8 mouse cellular contexts compared by ENCODE assay signal in genomic region chr15:25650371-25650770, GRCm38 (mm10). TPM values are rescaled to one million over a fixed set of nuclear protein-coding genes. Genes with fewer than 3 reads are reported as not detected.
A peak's percentile ranks its signal among the peaks of the same experiment; 100 is the strongest.
DNase-seq lines count a peak whose midpoint lies in the region; ATAC-seq and TF ChIP-seq lines count a peak whose summit lies in the region.
"Had no signal": no experiment of that assay in that cellular context is flagged by ENCODE, and none has a peak within 500 bp of the region (broad histone marks: within the 10 kb centered on the region; RNA-seq: fewer than 3 reads in every experiment).

No protein-coding gene starts in this region.

- ATAC-seq in lung, postnatal 0 days, result peak; percentile 50; the same call in 1 of the 2 replicates
- peak; percentile 37; the same call in 1 of the 2 replicates for ATAC-seq in heart, embryonic 13.5 days (ENCODE audit: extremely low read depth, insufficient number of reproducible peaks, low FRiP score, low TSS enrichment)
- peak; percentile 90 for ATAC-seq in liver, embryonic 11.5 days (replicated peaks; ENCODE audit: low FRiP score)
- ATAC-seq in inflammation-experienced regulatory T-cells, adult 6 months, result no peak

- no peaks in the 10 kb centered on the region for H3K9me3 ChIP-seq in lung, postnatal 0 days (ENCODE audit: low read length)
- H3K9me3 ChIP-seq in heart, embryonic 13.5 days, result no peaks in the 10 kb centered on the region
- H3K9me3 ChIP-seq in liver, embryonic 11.5 days (ENCODE audit: control insufficient read depth, low read length), result no peaks in the 10 kb centered on the region

- peaks cover 1% of the 10 kb centered on the region; the same call in 1 of the 2 replicates for H3K4me1 ChIP-seq in lung, postnatal 0 days (ENCODE audit: insufficient read depth, low read depth, low read length)
- H3K4me1 ChIP-seq in heart, embryonic 13.5 days, result peaks cover 26% of the 10 kb centered on the region
- H3K4me1 ChIP-seq in liver, embryonic 11.5 days (replicated peaks; ENCODE audit: control insufficient read depth, insufficient read depth, low read length), result peaks cover 22% of the 10 kb centered on the region

- DNase-seq in lung, postnatal 0 days (ENCODE audit: low spot score), result peak; percentile 38
- DNase-seq in lung, postnatal 10 days, result no peak
- DNase-seq in liver, embryonic 11.5 days (ENCODE audit: low spot score), result no peak
- peak; percentile 34 for DNase-seq in yolk sac, embryonic 10.5 days (ENCODE audit: low spot score)
- DNase-seq in adrenal gland, postnatal 4 days (ENCODE audit: low spot score in 2 of 2), result no peak
- DNase-seq: lung, postnatal 14 days had no signal

- no peak overlapping the region for H3K27ac ChIP-seq in lung, postnatal 0 days (ENCODE audit: low read length)
- H3K27ac ChIP-seq in heart, embryonic 13.5 days (replicated peaks), result no peak overlapping the region
- no peak overlapping the region for H3K27ac ChIP-seq in liver, embryonic 11.5 days (ENCODE audit: low read depth, low read length)

- TF ChIP-seq CTCF in lung, postnatal 0 days (IDR thresholded peaks at IDR 0.05), result no peak

- H3K4me2 ChIP-seq in lung, postnatal 0 days (replicated peaks; ENCODE audit: low read depth, low read length), result no peak overlapping the region
- H3K4me2 ChIP-seq in heart, embryonic 13.5 days, result peak overlapping the region; percentile 39
- no peak overlapping the region for H3K4me2 ChIP-seq in liver, embryonic 11.5 days

- TF ChIP-seq EP300 in lung, postnatal 0 days (IDR thresholded peaks at IDR 0.05), result no peak

- H3K9ac ChIP-seq in lung, postnatal 0 days (replicated peaks; ENCODE audit: low read depth), result no peak overlapping the region
- no peak overlapping the region for H3K9ac ChIP-seq in heart, embryonic 13.5 days
- H3K9ac ChIP-seq in liver, embryonic 11.5 days (ENCODE audit: low read depth, low read length), result 0 out of 2 replicates have a peak overlapping the region, but pooled peaks have one; percentile 4

- no peaks in the 10 kb centered on the region for H3K27me3 ChIP-seq in lung, postnatal 0 days (replicated peaks; ENCODE audit: insufficient read depth, low read length)
- H3K27me3 ChIP-seq in heart, embryonic 13.5 days (replicated peaks), result peaks cover 75% of the 10 kb centered on the region
- no peaks in the 10 kb centered on the region for H3K27me3 ChIP-seq in liver, embryonic 11.5 days (replicated peaks; ENCODE audit: control insufficient read depth, insufficient read depth, low read length)

- H3K36me3 ChIP-seq in lung, postnatal 0 days (ENCODE audit: insufficient read depth, low read length), result no peaks in the 10 kb centered on the region
- no peaks in the 10 kb centered on the region for H3K36me3 ChIP-seq in heart, embryonic 13.5 days
- no peaks in the 10 kb centered on the region for H3K36me3 ChIP-seq in liver, embryonic 11.5 days (ENCODE audit: control insufficient read depth, insufficient read depth, low read length)

- 54% methylated on average over 5 of the region's 5 CpGs for WGBS in lung, postnatal 0 days
- WGBS in heart, embryonic 13.5 days, result 10% methylated on average over 5 of the region's 5 CpGs
- 22% methylated on average over 5 of the region's 5 CpGs for WGBS in liver, embryonic 11.5 days

- no peak overlapping the region for H3K4me3 ChIP-seq in lung, postnatal 0 days (ENCODE audit: low read depth, low read length)
- no peak overlapping the region for H3K4me3 ChIP-seq in heart, embryonic 13.5 days
- H3K4me3 ChIP-seq in liver, embryonic 11.5 days (ENCODE audit: low read depth, low read length), result no peak overlapping the region

RNA-seq across cellular contexts. Expression of gene Myo10, which starts 28.0 kb away (rescaled TPM):
- polyA plus RNA-seq in lung, postnatal 0 days (2015; fragmentation: Nextera tagmentation; extraction: Ambion mirVana), result 17.3 and 20.2 TPM in 2 replicates
- 11.0 and 12.1 TPM in 2 replicates for polyA plus RNA-seq in heart, embryonic 13.5 days (2015; fragmentation: Nextera tagmentation; extraction: Ambion mirVana)
- polyA plus RNA-seq in liver, embryonic 11.5 days (2014; fragmentation: Nextera tagmentation; extraction: Ambion mirVana), result 14.4 and 16.3 TPM in 2 replicates
- under 1 TPM; 0.55 to 0.98 (median 0.91) TPM for polyA plus RNA-seq in inflammation-experienced regulatory T-cells, adult 6 months (2017; shearing (Covaris generic))
- total RNA-seq in adrenal gland, postnatal 4 days (2021), result 10 to 100 TPM; 87.7 to 91.2 TPM

Comparison
In these comparisons a context has a peak if more than half of its experiments do, and no peak if none do; other contexts are left out.
1. DNase-seq: peak in lung, postnatal 0 days (single experiment) and yolk sac, embryonic 10.5 days (single experiment); none in lung, postnatal 10 days (single experiment), liver, embryonic 11.5 days (single experiment) and adrenal gland, postnatal 4 days (0 of 2).